Mouse (Mus musculus) right cerebral cortex, adult 18-20 months (tissue): Measurements from ENCODE around the gene Gm42417.

ENCODE experiments used
- DNase-seq: peaks from one replicate; pipeline ENCODE4 v3.0.0; 2022; ENCODE audit warnings: mixed read lengths

The Gm42417 gene

GRCm38 (mm10) chr1:36539186-36539585, at the start of gene Gm42417:
Gene Gm42417, minus strand, starts transcription at chr1:36539429.
- no peak for DNase-seq

- DNase-seq = no peak
These were observed 48.6 kb upstream of the Gm42417 start for GRCm38 (mm10) chr1:36587860-36588259.

DNA sequence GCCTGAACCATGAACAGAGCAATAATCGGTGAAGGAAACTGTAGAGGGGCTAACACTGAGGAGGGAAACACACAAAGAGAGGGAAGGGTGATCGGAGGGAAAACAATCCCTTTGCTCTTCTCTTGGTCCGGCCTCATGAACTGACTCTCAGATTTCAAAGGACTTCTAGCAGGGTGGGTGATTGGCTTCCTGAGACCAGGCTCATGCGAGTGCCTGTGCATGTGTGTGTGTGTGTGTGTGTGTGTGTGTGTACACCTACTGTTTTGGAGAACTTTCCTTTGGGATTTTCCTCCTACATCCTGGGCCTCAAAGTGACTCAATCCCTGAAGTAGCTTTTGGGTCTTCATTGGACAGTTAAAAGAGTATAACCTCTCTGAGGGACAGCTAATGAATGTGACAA, 47.1 kb upstream of the Gm42417 start:
- DNase-seq = no peak

DNA sequence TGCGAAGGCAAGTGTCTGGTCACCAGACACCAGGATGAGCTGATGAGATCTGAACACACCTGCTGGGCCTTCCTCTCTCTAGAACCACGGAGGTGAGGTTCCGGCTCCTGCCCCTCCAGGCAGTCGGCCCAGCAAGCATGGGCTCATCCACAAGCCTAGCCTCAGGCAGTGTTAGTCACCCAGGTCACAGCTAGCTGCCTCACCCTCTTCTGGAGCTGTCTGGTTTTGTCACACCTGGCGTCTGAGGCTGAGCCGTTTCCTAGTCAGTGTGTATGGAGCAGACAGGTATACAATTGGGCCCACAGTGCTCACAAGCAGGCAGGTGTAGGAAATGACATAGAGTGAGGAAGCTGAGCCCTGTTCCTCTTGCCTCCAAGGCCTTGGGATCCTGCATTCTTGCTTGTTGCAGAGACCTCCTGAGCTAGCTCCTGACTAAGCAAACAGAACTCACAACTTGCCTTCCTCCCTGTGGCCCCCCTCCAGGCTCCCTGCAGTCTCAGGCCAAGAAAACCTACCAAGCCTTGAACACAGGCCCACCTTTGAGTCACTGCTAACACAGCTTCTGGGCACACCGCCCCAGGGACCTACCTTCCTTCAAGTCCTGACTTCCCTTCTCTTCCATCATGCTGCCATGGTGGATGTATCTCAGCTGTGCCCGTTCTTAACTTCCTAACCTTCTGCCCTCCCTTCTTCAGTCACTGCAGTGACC, 44.3 kb upstream of the Gm42417 start:
- DNase-seq = no peak

DNA sequence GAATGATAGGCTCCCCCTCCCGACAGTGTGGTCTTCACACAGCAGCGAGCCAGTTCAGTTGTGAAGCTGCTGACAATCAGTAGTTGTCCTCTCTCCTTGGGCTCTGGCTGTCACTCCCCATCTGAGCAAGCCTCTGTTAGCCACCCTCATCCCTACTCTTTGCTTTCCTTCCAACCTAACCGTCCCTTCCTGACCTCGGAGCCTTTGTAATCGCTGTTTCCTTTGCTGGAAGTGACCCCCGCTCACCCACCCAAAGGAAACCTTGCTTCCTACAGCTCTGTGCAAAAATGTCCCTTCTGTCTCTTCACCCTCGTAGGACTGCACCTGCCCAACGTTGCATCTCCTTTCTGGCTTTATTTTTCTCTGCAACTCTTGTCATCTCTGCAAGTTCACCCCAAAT, 43.0 kb upstream of the Gm42417 start:
- DNase-seq = no peak

DNA sequence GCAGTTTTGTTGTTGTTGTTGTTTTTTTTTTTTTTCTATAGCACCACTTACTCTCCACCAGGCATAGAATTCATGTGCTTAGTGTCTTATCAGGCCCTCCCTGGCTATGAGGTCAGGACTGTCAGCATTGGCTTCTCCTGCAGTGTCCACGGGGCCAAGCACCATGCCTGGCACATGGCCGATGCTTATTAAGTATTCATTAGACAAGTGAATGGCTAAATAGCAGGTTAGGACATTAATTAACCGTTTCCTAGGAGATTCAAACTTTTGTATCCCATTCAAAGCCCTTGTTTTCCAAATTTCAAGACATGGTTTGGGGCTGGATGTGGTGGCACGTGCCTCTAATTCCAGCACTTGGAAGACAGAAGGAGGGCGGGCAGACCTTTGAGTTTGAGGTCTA, 42.0 kb upstream of the Gm42417 start:
- DNase-seq = no peak

- peak; percentile 44 for DNase-seq
These were observed 41.4 kb upstream of the Gm42417 start for GRCm38 (mm10) chr1:36580384-36581207.

DNA sequence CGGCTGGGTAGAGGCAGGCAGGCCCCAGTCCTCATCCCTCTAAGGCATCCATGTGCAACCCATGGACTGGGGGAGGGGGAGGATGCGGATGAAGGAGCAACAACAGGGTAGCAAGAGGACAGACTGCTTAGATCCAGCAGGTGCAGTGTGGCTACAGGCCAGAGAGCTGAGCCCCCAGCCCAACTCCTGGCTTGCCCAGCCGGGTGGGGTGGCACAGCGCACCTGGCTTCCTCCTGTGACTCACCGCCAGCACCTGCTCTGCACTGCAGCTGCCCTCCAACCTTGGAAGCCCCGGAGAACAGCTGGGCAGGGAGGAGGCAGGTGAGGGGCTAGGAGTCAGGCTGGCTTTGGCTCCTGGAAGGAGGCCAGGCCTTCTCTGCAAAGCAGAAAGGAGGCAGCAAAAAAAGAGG, 40.8 kb upstream of the Gm42417 start:
- DNase-seq = no peak

GRCm38 (mm10) chr1:36576991-36577675, 37.9 kb upstream of the Gm42417 start:
- DNase-seq = no peak

DNA sequence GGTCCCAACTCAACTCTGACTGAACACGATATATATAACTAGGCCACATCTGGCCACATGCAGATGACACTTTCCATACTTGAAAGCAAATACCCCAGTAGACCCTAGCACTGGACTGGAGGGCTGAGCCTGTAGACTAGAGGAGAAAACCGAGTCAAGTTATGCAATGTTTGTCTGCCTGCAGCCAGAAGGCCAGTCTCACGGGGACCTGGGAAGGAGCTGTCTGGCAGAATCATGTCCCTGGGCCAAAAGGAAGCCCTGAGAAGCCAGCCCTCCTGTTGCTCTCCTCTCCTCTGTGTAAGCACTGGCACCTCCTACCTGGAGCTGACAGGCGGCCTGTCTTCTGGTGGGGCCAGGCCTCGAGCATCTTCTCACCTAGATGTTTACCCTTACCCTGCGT, 36.1 kb upstream of the Gm42417 start:
- DNase-seq = no peak

GRCm38 (mm10) chr1:36574196-36574955, 35.1 kb upstream of the Gm42417 start:
- DNase-seq = no peak

GRCm38 (mm10) chr1:36573524-36573923, 34.3 kb upstream of the Gm42417 start:
- no peak for DNase-seq

- DNase-seq = no peak
These were observed 33.5 kb upstream of the Gm42417 start for GRCm38 (mm10) chr1:36572709-36573108.

- DNase-seq = no peak
These were observed 33.0 kb upstream of the Gm42417 start for GRCm38 (mm10) chr1:36572140-36572700.

DNA sequence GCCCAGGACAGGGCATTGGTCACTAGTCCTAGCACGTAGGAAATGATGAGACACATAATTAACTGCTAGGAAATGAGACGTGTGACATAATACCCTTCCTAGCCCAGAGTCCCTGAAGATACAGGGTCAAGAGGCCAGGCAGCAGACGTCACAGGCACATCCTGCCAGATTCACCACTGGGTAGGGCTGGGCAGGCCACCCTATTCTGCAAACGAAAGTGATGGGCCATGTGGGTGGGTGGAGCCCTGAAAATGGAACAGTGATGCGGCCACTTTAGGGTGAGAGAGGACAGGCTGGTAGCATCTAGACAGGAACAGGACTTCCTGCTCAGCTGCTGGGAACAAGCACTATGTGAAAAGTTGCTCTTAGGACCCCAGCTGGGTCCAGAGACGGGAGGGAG, 32.4 kb upstream of the Gm42417 start:
- DNase-seq = no peak

DNA sequence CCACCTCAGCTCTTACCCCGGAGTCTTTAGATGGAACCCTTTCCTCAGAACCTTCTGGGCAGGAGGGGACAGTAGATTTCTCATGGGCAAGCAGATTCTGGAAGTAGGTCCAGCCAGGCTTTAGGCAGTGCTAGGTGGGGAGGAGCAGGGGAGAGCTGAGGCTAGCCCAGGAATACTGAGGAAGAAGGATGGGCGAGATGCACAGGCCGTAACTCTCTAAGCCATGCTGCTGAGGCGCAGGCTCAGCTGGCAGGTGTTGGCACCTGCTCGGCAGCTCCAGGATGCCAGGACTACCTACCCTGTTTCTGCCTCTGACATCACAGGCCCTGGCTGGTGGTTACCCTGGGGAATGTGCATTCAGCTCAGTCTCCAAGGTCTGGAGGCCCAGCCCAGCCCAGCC, 31.1 kb upstream of the Gm42417 start:
- DNase-seq = no peak

- DNase-seq = no peak
These were observed 30.6 kb upstream of the Gm42417 start for GRCm38 (mm10) chr1:36569694-36570276.

DNA sequence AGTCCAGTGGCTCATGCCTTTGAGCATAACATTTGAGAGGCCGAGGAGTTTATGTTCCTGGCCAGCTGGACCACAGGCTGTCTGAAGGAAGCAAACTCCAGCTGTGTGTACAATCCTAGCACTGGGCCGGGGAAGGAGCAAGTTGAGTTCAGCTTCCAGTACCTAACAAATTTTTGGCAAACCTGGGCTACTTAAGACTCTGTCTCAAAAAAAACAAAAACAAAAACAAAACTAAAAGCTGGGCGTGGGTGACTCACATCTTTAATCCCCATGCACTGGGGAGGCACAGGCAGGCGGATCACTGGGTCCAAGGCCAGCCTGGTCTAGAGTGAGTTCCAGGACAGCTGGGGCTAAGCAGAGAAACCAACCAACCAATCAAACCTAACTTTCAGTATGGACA, 29.5 kb upstream of the Gm42417 start:
- DNase-seq = no peak

GRCm38 (mm10) chr1:36567818-36568603, 28.8 kb upstream of the Gm42417 start:
- no peak for DNase-seq

DNA sequence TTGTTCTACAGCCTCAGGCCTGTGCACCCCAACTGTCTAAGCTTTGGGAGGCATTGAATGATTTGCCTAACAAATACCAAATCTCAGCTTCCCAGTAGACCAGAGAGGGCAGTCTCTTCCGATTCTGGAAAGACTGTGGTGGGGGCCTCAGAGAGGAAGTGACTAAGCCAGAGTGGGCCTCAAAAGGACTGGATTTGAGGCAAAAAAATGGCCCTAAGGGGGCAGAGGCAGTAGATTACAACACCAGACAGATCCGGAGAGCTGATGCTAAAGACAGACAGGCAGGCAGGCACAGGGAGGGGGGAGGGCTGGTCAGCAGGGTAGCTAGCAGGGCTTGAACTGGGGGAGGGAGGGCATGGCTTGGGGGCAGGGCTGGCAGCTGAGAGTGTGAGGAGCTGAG, 27.2 kb upstream of the Gm42417 start:
- no peak for DNase-seq

- no peak for DNase-seq
These were observed 24.9 kb upstream of the Gm42417 start for GRCm38 (mm10) chr1:36564101-36564500.
